Mouse (Mus musculus) stomach, embryonic 14.5 days (tissue): ENCODE results near the gene Oaz1. TPM values are rescaled to one million over a fixed set of nuclear protein-coding genes. Genes with fewer than 3 reads are reported as not detected.

Experiments used
- ATAC-seq: fragments of 200-750 bp; cut with Nextera tagmentation; 2 replicates; pipeline ENCODE4 v1.8.0; 2017; ENCODE audit warnings: low read depth, moderate TSS enrichment; ENCODE audit not compliant: insufficient number of reproducible peaks, insufficient read depth, low FRiP score
- H3K27ac ChIP-seq: fragments of 300-500 bp; sonication (generic); 2 replicates; pipeline ENCODE4 v1.5.1; 2014; ENCODE audit warnings: mild to moderate bottlenecking, low read length, moderate library complexity, mixed read lengths
- H3K27me3 ChIP-seq: fragments of 300-500 bp; sonication (generic); 2 replicates; pipeline ENCODE4 v1.6.1; 2014; ENCODE audit warnings: low read length, control low read depth, mixed read lengths; ENCODE audit not compliant: control insufficient read depth, insufficient read depth
- H3K36me3 ChIP-seq: fragments of 300-500 bp; sonication (generic); 2 replicates; pipeline ENCODE4 v1.6.1; 2014; ENCODE audit warnings: mild to moderate bottlenecking, control low read depth, low read length, moderate library complexity, mixed read lengths; ENCODE audit not compliant: control insufficient read depth, insufficient read depth
- H3K4me1 ChIP-seq: fragments of 300-500 bp; sonication (generic); 2 replicates; pipeline ENCODE4 v1.6.1; 2014; ENCODE audit warnings: low read length, control low read depth, mixed read lengths; ENCODE audit not compliant: control insufficient read depth, insufficient read depth
- H3K4me2 ChIP-seq: fragments of 300-500 bp; sonication (generic); replicated peaks from 2 replicates; pipeline ENCODE4 v1.6.1; 2014; ENCODE audit warnings: low read depth, low read length, control low read depth
- H3K4me3 ChIP-seq: fragments of 300-500 bp; sonication (generic); 2 replicates; pipeline ENCODE4 v1.5.1; 2014; ENCODE audit warnings: low read depth, low read length, control low read depth
- H3K9ac ChIP-seq: fragments of 300-500 bp; sonication (generic); replicated peaks from 2 replicates; pipeline ENCODE4 v1.6.1; 2014; ENCODE audit warnings: low read depth, mild to moderate bottlenecking, control low read depth, low read length, moderate library complexity, mixed read lengths
- H3K9me3 ChIP-seq: fragments of 300-500 bp; sonication (generic); 2 replicates; pipeline ENCODE4 v1.6.1; 2016; ENCODE audit warnings: low read depth, low read length, control low read depth; ENCODE audit not compliant: control insufficient read depth
- WGBS: fragments of 180-500 bp; shearing (Covaris S2); extraction: QIAGEN DNeasy Blood & Tissue Kit; methylation state at CpG from one replicate; pipeline ENCODE4 v1.1.7; 2014; 5-methylcytosine and 5-hydroxymethylcytosine counted together
- polyA plus RNA-seq: library from polyadenylated mRNA; unstranded; fragments of >200 nt; fragmentation: Nextera tagmentation; extraction: Ambion mirVana; gene quantifications from 2 replicates; pipeline ENCODE4 v1.2.1, GENCODE M21; 2014

The Oaz1 gene
- polyA plus RNA-seq, 1 experiment from 2014 or later, result 1,898 TPM

- WGBS, result 47% methylated on average over 34 of the region's 34 CpGs
Measured at GRCm38 (mm10) chr10:80806341-80807056, 20.0 kb upstream of the Oaz1 start.

GRCm38 (mm10) chr10:80807057-80807627 lies 19.3 kb upstream of the Oaz1 start:
- no peaks in the 10 kb centered on the region for H3K9me3 ChIP-seq
- H3K9ac ChIP-seq, result peak overlapping the region; percentile 50; the same call in 1 of the 2 replicates
- WGBS, result under 1% methylated on average over 58 of the region's 58 CpGs
- H3K4me2 ChIP-seq, result peak overlapping the region; percentile 69
- peak; percentile 68 for ATAC-seq
- H3K4me1 ChIP-seq, result peaks cover 29% of the 10 kb centered on the region
- peak overlapping the region; percentile 86 for H3K27ac ChIP-seq
- H3K36me3 ChIP-seq, result peaks cover 24% of the 10 kb centered on the region
- H3K27me3 ChIP-seq, result no peaks in the 10 kb centered on the region
- H3K4me3 ChIP-seq, result peak overlapping the region; percentile 42

More at GRCm38 (mm10) chr10:80806341-80807056, 20.0 kb upstream of the Oaz1 start:
- Histone ChIP-seq H3K9me3 (no peaks in the 10 kb centered on the region), H3K9ac (peak overlapping the region; percentile 50; the same call in 1 of the 2 replicates), H3K27me3 (no peaks in the 10 kb centered on the region), H3K36me3 (peaks cover 30% of the 10 kb centered on the region), H3K4me3 (peak overlapping the region; percentile 42), H3K4me1 (peaks cover 29% of the 10 kb centered on the region), H3K27ac (peak overlapping the region; percentile 86), H3K4me2 (peak overlapping the region; percentile 69)
- no peak for ATAC-seq

GRCm38 (mm10) chr10:80808099-80808984 lies 18.1 kb upstream of the Oaz1 start:
- Histone ChIP-seq H3K27ac (no peak overlapping the region; the same call in 1 of the 2 replicates), H3K9ac (no peak overlapping the region; the same call in 1 of the 2 replicates), H3K4me2 (peak overlapping the region; percentile 69), H3K4me1 (peaks cover 29% of the 10 kb centered on the region), H3K27me3 (no peaks in the 10 kb centered on the region), H3K9me3 (no peaks in the 10 kb centered on the region), H3K36me3 (peaks cover 12% of the 10 kb centered on the region), H3K4me3 (peak overlapping the region; percentile 2; the same call in 1 of the 2 replicates)
- no peak for ATAC-seq
- WGBS, result 19% methylated on average over 40 of the region's 40 CpGs

GRCm38 (mm10) chr10:80808985-80809632 lies 17.3 kb upstream of the Oaz1 start:
- Histone ChIP-seq H3K27me3 (no peaks in the 10 kb centered on the region), H3K4me1 (peaks cover 29% of the 10 kb centered on the region), H3K4me3 (peak overlapping the region; percentile 2; the same call in 1 of the 2 replicates), H3K9ac (no peak overlapping the region; the same call in 1 of the 2 replicates), H3K27ac (no peak overlapping the region), H3K36me3 (peaks cover 4% of the 10 kb centered on the region; the same call in 1 of the 2 replicates), H3K4me2 (peak overlapping the region; percentile 69), H3K9me3 (no peaks in the 10 kb centered on the region)
- WGBS, result 11% methylated on average over 18 of the region's 18 CpGs
- ATAC-seq, result no peak

GRCm38 (mm10) chr10:80810084-80810483 lies 16.4 kb upstream of the Oaz1 start:
- Histone ChIP-seq H3K4me3 (no peak overlapping the region), H3K9ac (no peak overlapping the region), H3K27ac (no peak overlapping the region), H3K36me3 (no peaks in the 10 kb centered on the region; the same call in 1 of the 2 replicates), H3K4me1 (peaks cover 29% of the 10 kb centered on the region), H3K4me2 (peak overlapping the region; percentile 17; the same call in 1 of the 2 replicates), H3K27me3 (no peaks in the 10 kb centered on the region), H3K9me3 (no peaks in the 10 kb centered on the region)
- 9% methylated on average over 20 of the region's 20 CpGs for WGBS
- ATAC-seq, result no peak

- ATAC-seq, result no peak
- no peak overlapping the region for H3K4me3 ChIP-seq
- no peaks in the 10 kb centered on the region for H3K9me3 ChIP-seq
- no peak overlapping the region for H3K4me2 ChIP-seq
- H3K4me1 ChIP-seq, result peaks cover 16% of the 10 kb centered on the region
- no peak overlapping the region for H3K27ac ChIP-seq
- no peaks in the 10 kb centered on the region for H3K27me3 ChIP-seq
- H3K36me3 ChIP-seq, result no peaks in the 10 kb centered on the region
- WGBS, result 46% methylated on average over 5 of the region's 5 CpGs
- no peak overlapping the region for H3K9ac ChIP-seq
Measured at GRCm38 (mm10) chr10:80812391-80813041, 13.9 kb upstream of the Oaz1 start.

GRCm38 (mm10) chr10:80813366-80813765 lies 13.1 kb upstream of the Oaz1 start, which contains the start of gene Jsrp1:
Jsrp1 (minus strand) TSS chr10:80813498.
- Histone ChIP-seq H3K9ac (no peak within 1 kb of the TSS), H3K4me2 (no peak within 1 kb of the TSS)
- WGBS, result 86% methylated on average over 4 of the region's 4 CpGs

More at GRCm38 (mm10) chr10:80813366-80813765, 13.1 kb upstream of the Oaz1 start, which contains the start of gene Jsrp1:
- H3K9me3 ChIP-seq, result no peaks in the 10 kb centered on the region
- no peaks in the 10 kb centered on the region for H3K27me3 ChIP-seq
- no peak for ATAC-seq
- H3K27ac ChIP-seq, result no peak within 1 kb of the TSS
- H3K4me1 ChIP-seq, result peaks cover 10% of the 10 kb centered on the region; the same call in 1 of the 2 replicates
- no peak within 1 kb of the TSS for H3K4me3 ChIP-seq
- no peaks in the 10 kb centered on the region for H3K36me3 ChIP-seq
